Mouse (Mus musculus) spleen, postnatal 36 days (tissue): ENCODE measurements around the gene Rnf187.

ENCODE experiments used
- DNase-seq, 2 experiments: peaks; one replicate each; pipeline ENCODE4 v3.0.0; 2022; ENCODE audit warnings: low spot score in 2 of 2, mixed read lengths in 1 of 2

The Rnf187 gene

DNA sequence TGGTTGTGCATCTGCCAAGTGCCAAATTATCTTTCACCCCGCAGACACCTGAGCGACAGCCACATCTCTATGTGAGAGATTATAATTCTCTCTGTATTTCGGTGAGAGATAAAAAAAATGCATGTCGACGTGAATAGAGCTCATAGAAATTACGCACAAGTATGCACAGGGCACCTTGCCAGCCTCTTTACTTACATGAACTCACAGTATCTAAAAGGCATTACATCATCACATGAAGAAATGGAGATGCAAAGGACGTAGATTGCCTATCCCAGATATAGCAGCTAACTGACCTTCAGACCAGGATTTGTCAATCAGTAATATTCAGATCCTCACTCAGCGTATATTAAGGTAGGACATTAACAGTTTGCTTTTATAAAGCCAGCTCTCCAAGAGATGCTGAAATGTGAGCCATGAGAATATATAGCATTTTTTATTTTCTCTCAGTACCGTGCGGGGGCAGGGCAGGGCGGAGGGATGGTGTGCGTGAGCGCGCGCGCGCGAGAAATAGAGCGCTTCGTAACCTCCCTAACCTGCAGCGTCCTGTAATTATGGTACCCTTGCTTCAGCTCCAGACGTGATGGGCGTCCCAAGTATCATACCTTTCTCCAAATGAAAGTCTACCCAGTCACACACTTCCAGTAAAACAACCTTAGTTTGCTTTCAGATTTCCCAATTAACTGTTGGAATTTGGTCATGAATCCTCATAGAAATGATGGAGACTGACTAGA, 9.2 kb upstream of the Rnf187 start:
- no peak for DNase-seq

DNA sequence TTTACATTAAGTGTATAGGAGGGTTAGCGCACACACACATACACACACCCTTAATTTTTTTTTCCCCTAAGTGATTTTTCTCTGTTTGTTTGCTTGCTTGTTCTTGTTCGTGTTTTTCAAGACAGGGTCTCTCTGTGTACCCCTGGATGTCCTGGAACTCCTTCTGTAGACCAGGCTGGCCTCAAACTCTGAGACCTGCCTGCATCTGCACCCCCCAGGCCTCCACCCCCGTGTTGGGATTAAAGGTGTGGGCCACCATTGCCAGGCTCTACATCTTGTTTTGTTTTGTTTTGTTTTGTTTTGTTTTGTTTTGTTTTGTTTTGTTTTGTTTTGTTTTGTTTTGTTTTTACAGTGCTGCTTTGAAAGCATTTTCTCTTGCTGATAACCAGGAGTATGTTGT, 8.6 kb upstream of the Rnf187 start:
- no peak for DNase-seq

DNA sequence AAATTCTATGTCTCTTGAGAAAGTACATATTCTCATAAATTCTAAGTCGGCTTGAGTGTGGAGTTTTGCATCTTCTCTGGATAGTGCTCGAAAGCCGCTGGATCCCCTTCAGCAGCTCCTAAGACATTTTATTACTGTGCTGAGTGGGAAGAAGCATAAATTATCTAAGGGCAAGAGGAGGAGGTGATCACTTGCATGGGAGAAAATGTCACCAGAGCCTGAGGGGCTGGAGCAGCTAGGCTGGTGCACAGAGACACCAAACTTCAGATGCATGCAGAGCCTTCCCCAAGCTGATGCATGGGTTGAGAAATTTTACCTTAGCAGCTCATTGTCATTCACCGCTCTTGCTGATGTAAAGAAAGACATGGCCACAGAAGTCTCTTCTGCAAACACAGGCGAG, 5.4 kb upstream of the Rnf187 start:
- DNase-seq, result no peak

- no peak for DNase-seq
Observed at GRCm38 (mm10) chr11:58939088-58939439, 348 bp upstream of the Rnf187 start.

GRCm38 (mm10) chr11:58937909-58938308, 807 bp downstream of the Rnf187 start:
- no peak for DNase-seq

DNA sequence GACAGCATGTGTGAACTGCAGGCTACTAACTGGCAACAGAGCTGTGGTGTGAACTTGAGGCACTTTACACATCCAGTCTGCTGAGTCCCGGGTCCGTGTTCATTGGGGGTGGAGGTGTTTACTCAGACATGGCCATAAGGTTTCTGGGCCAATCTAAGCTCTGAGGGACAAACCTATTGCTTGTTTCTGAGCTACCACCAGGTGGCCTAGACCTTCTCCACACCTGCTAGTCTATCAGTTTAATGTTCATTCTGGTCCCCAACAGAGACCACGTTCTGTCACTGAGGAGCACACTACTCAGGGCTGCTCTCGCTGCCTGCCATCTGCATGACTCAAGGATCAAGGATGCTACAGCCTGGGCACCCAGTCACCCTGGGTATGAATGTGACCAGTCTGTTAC, 7.1 kb downstream of the Rnf187 start:
- no peak for DNase-seq

- DNase-seq, result no peak
Observed at GRCm38 (mm10) chr11:58930254-58930653, 8.5 kb downstream of the Rnf187 start.

DNA sequence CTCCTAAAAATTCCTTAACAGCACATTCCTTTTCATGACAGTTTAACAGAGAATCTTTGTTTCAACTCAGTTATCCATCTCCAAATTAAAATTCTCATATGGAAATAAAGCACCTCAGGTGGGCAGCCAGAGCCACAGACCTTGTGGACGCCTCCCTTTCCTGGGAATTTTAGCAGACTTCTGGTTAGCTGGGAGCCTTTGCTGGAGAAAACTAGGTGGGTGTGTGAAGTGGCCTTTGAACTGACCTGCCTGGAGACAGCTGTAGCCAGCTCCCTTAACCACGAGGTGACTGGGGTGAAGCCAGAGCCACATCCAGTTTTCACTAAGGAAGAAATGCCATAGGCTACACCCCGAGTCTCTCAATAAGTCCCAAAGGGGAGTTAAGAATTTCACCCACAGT, 9.1 kb downstream of the Rnf187 start:
- DNase-seq, result no peak

DNA sequence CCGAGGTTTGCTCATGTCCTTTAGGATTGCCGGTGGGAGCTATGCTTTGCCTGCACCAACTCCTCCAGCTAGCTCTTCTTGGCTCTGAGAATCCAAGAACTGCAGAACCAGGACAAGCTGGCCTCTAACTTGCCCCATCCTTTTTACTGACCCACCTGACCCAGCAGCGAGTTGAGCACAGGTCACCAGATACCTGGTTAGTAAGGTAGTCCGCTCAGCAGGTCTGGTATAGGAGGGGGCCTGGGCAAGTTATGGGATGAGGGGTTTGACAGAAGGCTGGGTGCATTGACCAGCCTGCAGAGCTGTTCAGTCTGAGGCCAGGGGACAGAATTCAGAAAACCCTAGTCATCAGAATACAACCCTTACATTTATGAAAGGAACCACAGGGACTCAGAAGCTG, 9.7 kb downstream of the Rnf187 start:
- no peak for DNase-seq

GRCm38 (mm10) chr11:58927790-58928651, 10.7 kb downstream of the Rnf187 start:
- peak; percentile 75 to 79 for DNase-seq

DNA sequence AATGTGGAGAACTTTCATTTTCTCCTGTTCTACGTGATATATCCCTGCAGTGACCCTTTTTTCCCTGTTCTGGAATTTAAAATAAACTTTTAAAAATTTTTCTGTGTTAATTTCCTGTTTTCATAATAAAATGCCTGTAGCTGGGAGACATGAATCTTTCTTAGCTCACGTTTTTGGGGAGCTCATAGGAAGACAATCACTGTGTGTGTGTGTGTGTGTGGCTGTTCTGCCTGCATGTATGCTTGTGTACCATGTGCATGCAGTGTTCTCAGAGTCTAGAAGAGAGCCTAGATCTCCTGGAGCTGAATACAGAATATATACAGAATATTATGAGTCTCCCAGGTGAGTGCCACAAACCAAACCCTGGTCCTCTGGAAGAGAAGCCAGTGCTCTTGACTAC, 11.7 kb downstream of the Rnf187 start:
- no peak for DNase-seq

DNA sequence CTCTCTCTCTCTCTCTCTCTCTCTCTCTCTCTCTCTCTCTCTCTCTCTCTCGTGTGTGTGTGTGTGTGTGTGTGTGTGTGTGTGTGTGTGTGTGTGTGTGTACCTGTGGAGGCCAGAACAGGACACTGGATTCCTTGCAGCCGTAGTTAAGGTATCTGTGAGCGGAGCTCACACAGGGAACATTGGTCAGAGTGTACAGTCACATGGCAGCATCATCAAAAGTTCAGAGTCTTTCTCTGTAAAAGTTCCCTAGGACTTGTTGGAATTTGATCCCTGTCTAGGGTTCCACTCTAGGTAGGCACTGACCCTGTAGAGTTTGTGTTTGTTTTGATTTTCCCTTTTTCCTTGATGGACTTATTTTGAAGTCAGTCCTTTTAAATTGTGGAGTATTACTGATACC, 12.1 kb downstream of the Rnf187 start:
- DNase-seq, result no peak

DNA sequence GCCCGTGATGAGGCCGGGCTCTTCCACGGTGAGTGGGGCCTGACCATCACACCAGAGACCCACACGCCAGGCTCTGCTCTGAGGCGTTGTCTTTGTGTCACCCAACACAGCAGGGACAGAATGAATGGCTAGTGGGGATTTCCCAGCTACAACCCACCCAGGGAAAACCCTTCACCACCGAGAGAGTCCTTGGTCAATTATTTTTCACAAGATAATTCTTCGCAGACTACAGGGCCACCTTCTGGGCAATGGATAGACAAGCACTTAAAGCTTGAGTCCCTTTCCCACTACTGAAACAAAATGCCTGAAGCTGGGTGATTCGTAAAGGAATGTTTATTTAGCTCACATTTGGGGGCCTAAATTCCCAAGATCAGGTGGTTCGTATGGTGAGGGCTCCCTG, 16.3 kb downstream of the Rnf187 start:
- no peak for DNase-seq

GRCm38 (mm10) chr11:58918759-58919158, 20.0 kb downstream of the Rnf187 start:
- DNase-seq, result no peak

DNA sequence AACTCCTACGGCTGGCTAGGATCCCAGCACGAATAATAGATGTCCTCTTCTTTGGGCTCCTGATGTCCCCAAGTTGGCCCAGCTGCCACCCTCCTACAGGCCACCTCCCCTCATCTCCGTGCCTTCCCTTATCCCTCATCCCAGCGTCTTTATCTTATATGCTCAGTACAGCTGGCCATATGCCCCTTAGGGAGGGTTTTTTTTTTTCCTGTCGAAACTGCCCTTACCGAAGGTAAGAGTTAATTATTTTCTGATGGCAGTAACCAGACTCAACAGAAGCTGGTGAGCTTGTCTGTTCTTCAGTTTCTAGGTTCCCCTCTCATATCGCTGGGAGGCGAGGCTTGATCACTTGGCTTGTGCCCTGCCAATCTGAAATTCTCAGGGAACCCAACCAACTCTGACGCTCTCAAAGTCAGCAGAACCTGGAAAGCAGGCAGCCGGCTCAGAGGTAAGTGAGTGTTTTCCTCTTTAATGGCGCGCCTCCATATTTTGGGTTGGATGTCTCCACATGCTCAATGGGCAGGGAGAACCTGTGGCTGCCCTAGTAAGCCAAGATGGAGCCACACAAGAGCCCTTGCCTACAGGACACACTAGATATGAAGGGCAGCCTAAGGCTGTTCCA, 20.9 kb downstream of the Rnf187 start, which contains the start of gene Btnl10:
Btnl10 (plus strand) TSS at position 164 of the 622 bp plus-strand sequence.
- peak; percentile 51 to 69 for DNase-seq

GRCm38 (mm10) chr11:58916879-58917744, 21.6 kb downstream of the Rnf187 start:
- DNase-seq, result peak; percentile 59 to 82

- DNase-seq, result no peak
Observed at GRCm38 (mm10) chr11:58914461-58915028, 24.2 kb downstream of the Rnf187 start.

DNA sequence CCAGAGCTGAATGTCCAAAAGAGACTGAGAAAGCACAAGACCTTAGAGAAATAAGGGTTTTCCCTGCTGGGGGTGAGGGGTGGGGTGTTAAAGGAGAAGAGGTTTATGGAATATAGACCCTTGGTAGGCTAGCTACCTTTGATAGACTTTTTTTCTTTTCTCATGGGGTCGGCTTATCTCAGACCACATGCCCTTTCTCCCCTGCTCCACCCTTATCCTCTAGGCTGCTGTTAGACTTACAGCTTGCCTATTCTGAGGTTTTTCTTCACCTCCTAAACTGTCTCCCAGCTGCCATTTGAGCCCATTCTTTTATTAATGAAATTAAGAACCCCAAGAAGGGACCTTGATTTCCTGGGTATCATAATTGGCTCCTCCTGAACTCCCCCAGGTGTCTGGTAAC, 24.9 kb downstream of the Rnf187 start:
- no peak for DNase-seq

- peak in 1 of 2 experiments; percentile 46 for DNase-seq
Observed at GRCm38 (mm10) chr11:58904838-58905237, 33.9 kb downstream of the Rnf187 start.

DNA sequence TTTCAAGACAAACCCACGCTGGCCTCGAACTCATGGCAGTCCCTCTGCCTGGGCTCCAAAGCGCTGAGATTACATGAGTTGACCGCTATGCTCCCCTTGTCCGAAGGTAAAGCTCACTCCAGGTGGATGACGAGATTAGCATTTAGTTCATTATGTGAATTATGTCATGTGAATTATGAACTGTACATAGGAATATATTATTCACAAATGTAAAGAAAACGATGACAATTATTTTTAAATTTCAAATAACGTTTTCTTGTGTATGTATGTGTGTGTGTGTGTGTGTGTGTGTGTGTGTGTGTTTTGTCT, 34.4 kb downstream of the Rnf187 start:
- no peak for DNase-seq
